Mouse (Mus musculus): ENCODE data around the gene Cdh5. TPM values are rescaled to one million over a fixed set of nuclear protein-coding genes. Genes with fewer than 3 reads are reported as not detected.

Gene Cdh5
- polyA plus RNA-seq (2014; fragmentation: Nextera tagmentation; extraction: Ambion mirVana), result 19.7 and 22.9 TPM in 2 replicates

DNA sequence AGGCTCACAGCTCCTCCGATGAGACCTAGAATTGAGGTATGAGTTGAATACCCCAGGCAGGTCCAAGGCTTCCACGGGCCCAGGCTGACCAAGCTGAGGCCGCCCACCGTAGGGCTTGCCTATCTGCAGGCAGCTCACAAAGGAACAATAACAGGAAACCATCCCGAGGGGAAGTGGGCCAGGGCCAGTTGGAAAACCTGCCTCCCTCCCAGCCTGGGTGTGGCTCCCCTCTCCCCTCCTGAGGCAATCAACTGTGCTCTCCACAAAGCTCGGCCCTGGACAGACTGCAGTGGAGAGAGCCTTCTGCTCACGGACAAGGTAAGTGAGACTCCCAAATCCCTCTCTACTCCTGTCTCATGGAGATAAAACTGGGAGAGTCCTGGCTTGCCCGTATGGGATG lies at the start of gene Cdh5:
Gene Cdh5, plus strand, starts transcription at position 211 of the 400 bp plus-strand sequence.
- no peaks in the 10 kb centered on the region for H3K27me3 ChIP-seq (ENCODE audit: control insufficient read depth, insufficient read depth, low read length)
- H3K4me2 ChIP-seq (ENCODE audit: low read depth, low read length), result no peak within 1 kb of the TSS
- H3K27ac ChIP-seq (replicated peaks; ENCODE audit: low read depth, low read length), result no peak within 1 kb of the TSS
- no peak within 1 kb of the TSS for H3K4me3 ChIP-seq (ENCODE audit: low read depth, low read length)
- H3K36me3 ChIP-seq (replicated peaks; ENCODE audit: control insufficient read depth, insufficient read depth, low read depth, low read length), result no peaks in the 10 kb centered on the region
- no peaks in the 10 kb centered on the region; the same call in 1 of the 2 replicates for H3K4me1 ChIP-seq (ENCODE audit: control insufficient read depth, insufficient read depth, low read length)
- ATAC-seq (replicated peaks; ENCODE audit: insufficient number of reproducible peaks, low FRiP score, low TSS enrichment, low read depth) (no peak), DNase-seq (ENCODE audit: low spot score) (peak; percentile 14)
- WGBS, result 69% methylated on average over 8 of the region's 8 CpGs
- H3K9me3 ChIP-seq (replicated peaks; ENCODE audit: control insufficient read depth, low read length), result no peaks in the 10 kb centered on the region
- no peak within 1 kb of the TSS for H3K9ac ChIP-seq (replicated peaks; ENCODE audit: low read length)

DNA sequence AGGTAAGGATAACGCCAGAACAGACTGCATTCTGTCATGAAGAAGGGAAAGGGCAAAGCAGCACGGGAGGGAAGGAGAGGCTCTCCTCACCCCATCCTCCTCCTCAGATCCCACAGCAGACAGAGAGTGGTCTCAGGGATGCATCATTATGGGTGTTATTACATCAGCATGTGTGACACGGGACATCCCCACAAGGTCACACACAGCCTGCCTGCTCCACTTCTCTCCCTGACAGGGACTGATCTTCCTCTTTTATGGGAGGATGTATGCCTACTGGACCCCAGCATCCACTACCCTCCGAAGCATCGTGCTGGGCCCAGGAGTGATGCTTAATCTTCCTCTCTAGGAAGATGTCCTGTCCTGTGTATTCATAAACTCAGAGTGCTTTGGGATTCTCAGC lies 41.5 kb upstream of the Cdh5 start:
- H3K4me1 ChIP-seq (ENCODE audit: control insufficient read depth, insufficient read depth, low read length), result no peaks in the 10 kb centered on the region
- no peak for ATAC-seq (replicated peaks; ENCODE audit: insufficient number of reproducible peaks, low FRiP score, low TSS enrichment, low read depth)
- H3K4me3 ChIP-seq (ENCODE audit: low read depth, low read length), result no peak overlapping the region
- H3K4me2 ChIP-seq (ENCODE audit: low read depth, low read length), result no peak overlapping the region
- H3K27me3 ChIP-seq (ENCODE audit: control insufficient read depth, insufficient read depth, low read length), result no peaks in the 10 kb centered on the region
- no peaks in the 10 kb centered on the region for H3K9me3 ChIP-seq (replicated peaks; ENCODE audit: control insufficient read depth, low read length)
- no peak overlapping the region for H3K9ac ChIP-seq (replicated peaks; ENCODE audit: low read length)
- no peak overlapping the region for H3K27ac ChIP-seq (replicated peaks; ENCODE audit: low read depth, low read length)
- no peak for DNase-seq (ENCODE audit: low spot score)
- 85% methylated on average over 5 of the region's 5 CpGs for WGBS
- H3K36me3 ChIP-seq (replicated peaks; ENCODE audit: control insufficient read depth, insufficient read depth, low read depth, low read length), result no peaks in the 10 kb centered on the region

GRCm38 (mm10) chr8:104060446-104060845 lies 41.0 kb upstream of the Cdh5 start:
- H3K9ac ChIP-seq (replicated peaks; ENCODE audit: low read length), result no peak overlapping the region
- H3K4me2 ChIP-seq (ENCODE audit: low read depth, low read length), result no peak overlapping the region
- H3K27me3 ChIP-seq (ENCODE audit: control insufficient read depth, insufficient read depth, low read length), result no peaks in the 10 kb centered on the region
- H3K4me1 ChIP-seq (ENCODE audit: control insufficient read depth, insufficient read depth, low read length), result no peaks in the 10 kb centered on the region
- no peak for ATAC-seq (replicated peaks; ENCODE audit: insufficient number of reproducible peaks, low FRiP score, low TSS enrichment, low read depth)
- DNase-seq (ENCODE audit: low spot score), result no peak
- H3K4me3 ChIP-seq (ENCODE audit: low read depth, low read length), result no peak overlapping the region
- H3K9me3 ChIP-seq (replicated peaks; ENCODE audit: control insufficient read depth, low read length), result no peaks in the 10 kb centered on the region
- no peak overlapping the region for H3K27ac ChIP-seq (replicated peaks; ENCODE audit: low read depth, low read length)
- no peaks in the 10 kb centered on the region for H3K36me3 ChIP-seq (replicated peaks; ENCODE audit: control insufficient read depth, insufficient read depth, low read depth, low read length)
- 83% methylated on average over 7 of the region's 7 CpGs for WGBS

GRCm38 (mm10) chr8:104061048-104061988 lies 40.1 kb upstream of the Cdh5 start:
- no peaks in the 10 kb centered on the region for H3K4me1 ChIP-seq (ENCODE audit: control insufficient read depth, insufficient read depth, low read length)
- no peaks in the 10 kb centered on the region for H3K27me3 ChIP-seq (ENCODE audit: control insufficient read depth, insufficient read depth, low read length)
- WGBS, result 74% methylated on average over 6 of the region's 6 CpGs
- ATAC-seq (replicated peaks; ENCODE audit: insufficient number of reproducible peaks, low FRiP score, low TSS enrichment, low read depth) (peak; percentile 21; the same call in 1 of the 2 replicates), DNase-seq (ENCODE audit: low spot score) (no peak)
- H3K36me3 ChIP-seq (replicated peaks; ENCODE audit: control insufficient read depth, insufficient read depth, low read depth, low read length), result no peaks in the 10 kb centered on the region
- H3K27ac ChIP-seq (replicated peaks; ENCODE audit: low read depth, low read length), result no peak overlapping the region
- H3K9me3 ChIP-seq (replicated peaks; ENCODE audit: control insufficient read depth, low read length), result no peaks in the 10 kb centered on the region
- H3K4me2 ChIP-seq (ENCODE audit: low read depth, low read length), result no peak overlapping the region
- no peak overlapping the region for H3K4me3 ChIP-seq (ENCODE audit: low read depth, low read length)
- H3K9ac ChIP-seq (replicated peaks; ENCODE audit: low read length), result no peak overlapping the region

DNA sequence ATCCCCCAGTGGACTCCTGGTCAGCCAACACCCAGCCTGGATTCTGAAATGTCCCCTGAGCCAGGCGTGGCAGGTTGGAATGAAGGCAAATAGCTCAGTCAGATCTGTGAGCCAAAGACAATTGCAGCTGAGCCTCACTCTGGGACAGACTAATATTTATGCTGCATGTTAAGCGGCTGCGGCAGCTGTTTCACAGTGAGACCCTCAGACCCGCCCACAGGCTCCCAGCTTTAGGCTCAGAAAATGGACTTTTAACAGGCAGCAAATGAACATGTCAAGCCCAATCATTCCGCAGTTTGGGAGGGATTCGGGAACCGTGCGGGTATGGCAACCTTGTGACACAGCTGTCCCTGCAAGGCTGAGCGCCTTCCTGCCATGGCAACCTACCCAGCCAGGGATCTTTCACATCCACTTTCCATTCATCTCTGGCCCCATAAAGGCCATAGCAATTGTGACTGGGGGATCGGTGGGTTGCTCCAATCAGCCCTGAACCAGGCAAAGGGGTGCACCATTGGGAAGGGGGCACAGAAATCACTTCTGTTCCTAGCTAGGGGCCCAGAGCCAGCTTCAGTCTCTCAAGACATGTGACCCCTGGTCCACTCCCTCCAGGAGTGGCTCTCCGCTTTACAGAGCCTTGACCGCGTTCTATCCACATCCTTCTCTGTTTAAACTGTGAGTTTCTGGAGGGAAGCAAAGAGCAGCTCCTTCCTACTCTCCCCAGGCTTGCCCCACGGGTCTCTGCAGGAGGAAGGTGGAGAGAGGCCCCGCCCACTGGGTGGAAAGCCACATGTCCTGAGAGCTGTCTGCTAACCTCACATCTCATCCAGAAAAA lies 39.2 kb upstream of the Cdh5 start:
- Histone ChIP-seq H3K4me3 (ENCODE audit: low read depth, low read length) (no peak overlapping the region), H3K4me2 (ENCODE audit: low read depth, low read length) (no peak overlapping the region), H3K27ac (replicated peaks; ENCODE audit: low read depth, low read length) (no peak overlapping the region), H3K9me3 (replicated peaks; ENCODE audit: control insufficient read depth, low read length) (no peaks in the 10 kb centered on the region), H3K9ac (replicated peaks; ENCODE audit: low read length) (no peak overlapping the region), H3K36me3 (replicated peaks; ENCODE audit: control insufficient read depth, insufficient read depth, low read depth, low read length) (no peaks in the 10 kb centered on the region), H3K27me3 (ENCODE audit: control insufficient read depth, insufficient read depth, low read length) (no peaks in the 10 kb centered on the region), H3K4me1 (ENCODE audit: control insufficient read depth, insufficient read depth, low read length) (no peaks in the 10 kb centered on the region)
- DNase-seq (ENCODE audit: low spot score) (no peak), ATAC-seq (replicated peaks; ENCODE audit: insufficient number of reproducible peaks, low FRiP score, low TSS enrichment, low read depth) (peak; percentile 40; the same call in 1 of the 2 replicates)
- 67% methylated on average over 15 of the region's 15 CpGs for WGBS

DNA sequence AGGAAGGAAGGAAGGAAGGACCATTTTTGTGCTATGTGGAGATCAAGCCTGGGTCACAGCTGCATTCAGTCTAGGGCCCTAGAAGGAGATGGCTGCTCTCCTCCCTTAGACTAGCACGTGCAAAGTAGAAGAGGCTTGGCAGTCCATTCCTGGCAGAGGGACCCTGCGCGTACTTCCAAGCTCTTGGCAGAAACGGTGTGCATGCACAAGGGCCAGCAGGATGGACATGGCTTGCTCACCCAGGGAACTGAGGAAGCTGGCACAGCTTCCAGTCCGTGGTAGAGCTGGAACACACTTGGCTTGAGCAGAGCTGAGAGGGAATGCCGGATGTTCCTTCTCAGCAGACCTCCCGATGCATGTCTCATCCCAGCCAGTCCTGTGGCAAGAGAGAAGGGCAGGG lies 36.2 kb upstream of the Cdh5 start:
- Histone ChIP-seq H3K4me2 (ENCODE audit: low read depth, low read length) (no peak overlapping the region), H3K27me3 (ENCODE audit: control insufficient read depth, insufficient read depth, low read length) (no peaks in the 10 kb centered on the region), H3K27ac (replicated peaks; ENCODE audit: low read depth, low read length) (no peak overlapping the region), H3K9ac (replicated peaks; ENCODE audit: low read length) (no peak overlapping the region), H3K9me3 (replicated peaks; ENCODE audit: control insufficient read depth, low read length) (no peaks in the 10 kb centered on the region), H3K36me3 (replicated peaks; ENCODE audit: control insufficient read depth, insufficient read depth, low read depth, low read length) (no peaks in the 10 kb centered on the region), H3K4me1 (ENCODE audit: control insufficient read depth, insufficient read depth, low read length) (no peaks in the 10 kb centered on the region), H3K4me3 (ENCODE audit: low read depth, low read length) (no peak overlapping the region)
- no peak for DNase-seq (ENCODE audit: low spot score)
- no peak for ATAC-seq (replicated peaks; ENCODE audit: insufficient number of reproducible peaks, low FRiP score, low TSS enrichment, low read depth)
- WGBS, result 86% methylated on average over 7 of the region's 7 CpGs

- Histone ChIP-seq H3K4me2 (ENCODE audit: low read depth, low read length) (no peak overlapping the region), H3K4me3 (ENCODE audit: low read depth, low read length) (no peak overlapping the region), H3K36me3 (replicated peaks; ENCODE audit: control insufficient read depth, insufficient read depth, low read depth, low read length) (no peaks in the 10 kb centered on the region), H3K9ac (replicated peaks; ENCODE audit: low read length) (no peak overlapping the region), H3K9me3 (replicated peaks; ENCODE audit: control insufficient read depth, low read length) (no peaks in the 10 kb centered on the region), H3K27ac (replicated peaks; ENCODE audit: low read depth, low read length) (no peak overlapping the region), H3K4me1 (ENCODE audit: control insufficient read depth, insufficient read depth, low read length) (no peaks in the 10 kb centered on the region), H3K27me3 (ENCODE audit: control insufficient read depth, insufficient read depth, low read length) (no peaks in the 10 kb centered on the region)
- no peak for ATAC-seq (replicated peaks; ENCODE audit: insufficient number of reproducible peaks, low FRiP score, low TSS enrichment, low read depth)
- no peak for DNase-seq (ENCODE audit: low spot score)
- WGBS, result 85% methylated on average over 9 of the region's 9 CpGs
These were observed 35.4 kb upstream of the Cdh5 start for GRCm38 (mm10) chr8:104065906-104066518.
